Mouse (Mus musculus) embryo, embryonic 11.5 days (tissue): Measurements from ENCODE around the gene Mdga1.

Experiments used
- DNase-seq: peaks from one replicate; pipeline ENCODE4 v3.0.0-alpha.2; 2012; ENCODE audit warnings: low read depth, low spot score

Gene Mdga1

GRCm38 (mm10) chr17:29886655-29887251 is 83.1 kb downstream of the Mdga1 start:
- no peak for DNase-seq

DNA sequence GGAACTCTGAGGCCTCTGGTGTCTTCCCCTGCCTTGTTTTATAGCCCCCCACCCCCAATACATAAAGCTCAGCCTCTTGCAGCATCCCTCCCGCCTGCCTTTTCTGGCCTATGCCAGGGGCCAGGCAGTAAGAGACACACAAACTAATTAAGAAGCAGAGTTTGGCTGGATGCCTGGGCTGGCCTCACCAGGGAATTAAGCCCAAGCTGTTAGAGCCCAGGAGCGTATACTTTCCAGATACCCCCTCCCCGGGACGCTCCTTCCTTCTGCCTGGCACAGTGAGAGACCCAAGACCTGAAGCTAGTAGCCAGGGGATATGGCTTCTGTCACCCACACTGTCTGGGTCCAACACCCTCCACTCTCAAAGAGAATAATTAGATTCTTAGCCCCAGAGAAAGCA is 83.8 kb downstream of the Mdga1 start:
- DNase-seq, result no peak

GRCm38 (mm10) chr17:29884596-29884995 is 85.3 kb downstream of the Mdga1 start:
- DNase-seq, result no peak

DNA sequence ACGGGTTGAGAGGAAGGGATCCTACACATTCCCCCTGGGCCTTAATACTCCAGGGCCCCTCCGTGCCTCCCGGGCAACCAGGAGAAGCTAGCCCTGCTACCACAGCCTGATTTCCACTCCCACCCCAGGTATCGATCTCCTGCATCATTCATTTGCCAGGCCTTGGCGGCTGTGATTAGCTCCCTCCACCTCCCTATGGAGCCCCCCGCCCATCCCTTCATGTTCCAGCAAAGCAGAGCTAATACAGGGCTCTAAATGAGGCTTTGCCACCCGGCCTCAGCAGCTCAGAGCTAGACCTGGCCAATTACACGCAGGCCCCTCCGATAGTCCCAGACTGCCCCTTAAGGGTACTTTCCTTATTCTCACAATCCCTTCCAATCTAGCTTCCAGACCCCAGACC is 86.5 kb downstream of the Mdga1 start:
- DNase-seq, result no peak

DNA sequence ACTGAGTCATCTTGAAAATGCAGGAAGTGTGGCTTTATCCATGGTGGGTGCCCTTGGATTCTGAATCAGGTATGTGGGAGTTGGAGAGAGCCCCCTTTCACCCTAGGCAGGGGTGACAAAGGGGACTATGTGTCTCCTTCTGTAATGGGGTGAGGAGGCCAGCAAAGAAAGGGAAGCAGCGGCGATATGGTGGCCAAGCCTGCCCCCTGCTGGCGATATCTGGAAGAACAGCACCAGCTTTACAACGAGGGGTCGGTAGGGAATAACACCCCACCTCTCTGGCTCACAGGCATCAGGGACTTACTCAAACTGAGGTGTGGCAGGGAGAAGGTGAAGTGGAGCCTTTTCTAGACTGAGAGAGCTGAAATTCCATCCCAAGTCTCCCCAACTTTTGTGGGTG is 87.0 kb downstream of the Mdga1 start:
- DNase-seq, result no peak

DNA sequence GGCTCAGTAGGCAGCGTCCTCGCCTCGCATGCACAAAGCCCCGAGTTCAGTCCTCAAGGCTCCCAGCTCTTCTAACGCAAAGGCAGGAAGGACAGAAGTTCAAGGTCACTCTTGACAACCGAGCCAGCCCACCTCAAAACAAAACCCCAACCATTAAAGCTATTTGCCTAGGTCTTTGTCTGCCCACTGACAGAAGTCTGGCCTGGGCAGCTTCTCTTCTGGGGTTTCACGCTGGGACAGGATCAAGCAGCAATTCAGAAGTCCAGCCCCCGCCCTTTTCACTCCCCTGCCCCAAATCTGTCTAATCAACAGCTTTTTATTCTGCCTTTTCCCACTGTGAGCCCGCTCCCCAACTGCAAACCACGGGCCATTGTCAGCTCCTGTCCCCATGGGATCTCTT is 89.6 kb downstream of the Mdga1 start:
- DNase-seq, result no peak

DNA sequence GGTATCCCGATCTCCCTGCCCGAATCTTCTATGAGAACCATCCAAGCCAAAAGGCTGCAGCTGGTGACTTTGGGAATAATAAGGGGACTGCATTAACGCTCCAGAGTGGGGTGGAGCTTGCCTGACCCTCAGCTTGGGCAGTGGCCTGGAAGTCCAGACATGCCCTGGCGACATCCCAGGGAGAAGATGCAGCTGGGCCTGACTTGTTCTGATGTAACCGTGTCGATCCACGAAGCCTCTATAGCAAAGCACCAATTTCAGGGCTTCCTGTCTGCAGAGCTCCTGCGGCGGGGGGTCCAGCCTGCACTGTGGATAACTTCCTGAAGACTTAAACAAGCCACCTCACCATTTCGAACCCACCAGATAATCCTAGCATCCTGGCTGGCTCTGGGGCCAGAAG is 90.9 kb downstream of the Mdga1 start:
- DNase-seq, result no peak

GRCm38 (mm10) chr17:29874082-29874679 is 95.7 kb downstream of the Mdga1 start:
- DNase-seq, result no peak

DNA sequence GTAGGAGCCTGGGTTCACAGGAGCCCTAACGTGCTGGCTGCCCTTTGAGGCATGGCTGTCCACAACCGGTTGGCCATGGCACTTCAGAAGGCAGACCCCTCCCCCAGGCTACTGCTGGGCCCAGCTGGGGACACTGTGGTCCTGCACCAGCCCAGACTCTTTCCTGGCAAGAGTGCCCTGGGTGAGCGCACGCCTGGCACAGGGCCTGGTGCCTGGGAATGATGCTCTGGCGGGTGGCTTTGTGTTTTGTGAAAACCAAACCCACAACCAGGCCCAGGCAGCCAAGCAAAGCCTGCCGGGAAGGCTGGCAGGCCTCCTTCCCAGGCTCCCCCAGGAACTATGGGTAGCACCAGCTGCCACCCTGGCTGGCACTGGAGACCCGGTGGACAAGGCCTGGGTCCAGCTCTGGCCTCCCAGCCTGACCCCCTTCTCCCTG is 96.3 kb downstream of the Mdga1 start:
- no peak for DNase-seq

DNA sequence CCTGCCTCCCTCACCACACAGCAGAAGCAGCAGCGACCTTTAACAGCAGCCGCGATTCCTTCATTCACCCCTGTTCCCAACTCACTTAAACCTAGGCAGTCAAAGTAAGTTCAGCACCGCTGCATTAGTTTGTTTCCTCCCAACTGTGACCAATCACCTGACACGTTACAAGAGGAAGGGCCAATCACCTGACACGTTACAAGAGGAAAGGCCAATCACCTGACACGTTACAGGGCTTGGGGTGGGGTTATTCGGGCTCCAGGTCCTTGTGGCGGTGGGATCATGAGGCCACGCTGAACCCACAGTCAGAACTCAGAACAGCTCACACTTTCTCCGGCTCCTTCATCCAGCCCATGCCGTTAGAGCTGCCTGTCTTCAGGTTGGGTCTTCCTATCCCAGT is 99.6 kb downstream of the Mdga1 start:
- no peak for DNase-seq

DNA sequence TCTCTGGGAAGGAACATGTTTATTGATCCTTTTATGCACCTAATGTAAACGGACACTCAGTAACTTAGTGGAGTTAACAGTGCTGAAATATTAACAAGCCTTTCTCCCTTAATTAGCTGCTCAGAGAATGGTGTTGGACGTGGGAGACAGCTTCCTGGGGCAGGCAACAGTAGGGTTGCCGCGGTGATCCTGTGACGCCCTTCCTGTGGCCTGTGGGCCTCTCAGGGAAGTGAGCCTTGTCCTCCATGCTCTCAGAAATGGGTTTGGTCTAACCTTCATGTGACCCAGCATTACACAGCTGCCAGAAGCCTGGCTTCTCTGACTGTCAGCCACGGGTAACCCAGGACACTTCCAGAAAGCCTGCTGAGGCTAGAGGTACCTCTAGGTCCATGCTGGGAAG is 104.0 kb downstream of the Mdga1 start:
- DNase-seq, result no peak

- no peak for DNase-seq
These were observed 105.4 kb downstream of the Mdga1 start for GRCm38 (mm10) chr17:29864440-29864839.

- no peak for DNase-seq
These were observed 110.1 kb downstream of the Mdga1 start for GRCm38 (mm10) chr17:29859788-29860283.

GRCm38 (mm10) chr17:29858764-29859163 is 111.1 kb downstream of the Mdga1 start:
- DNase-seq, result no peak

DNA sequence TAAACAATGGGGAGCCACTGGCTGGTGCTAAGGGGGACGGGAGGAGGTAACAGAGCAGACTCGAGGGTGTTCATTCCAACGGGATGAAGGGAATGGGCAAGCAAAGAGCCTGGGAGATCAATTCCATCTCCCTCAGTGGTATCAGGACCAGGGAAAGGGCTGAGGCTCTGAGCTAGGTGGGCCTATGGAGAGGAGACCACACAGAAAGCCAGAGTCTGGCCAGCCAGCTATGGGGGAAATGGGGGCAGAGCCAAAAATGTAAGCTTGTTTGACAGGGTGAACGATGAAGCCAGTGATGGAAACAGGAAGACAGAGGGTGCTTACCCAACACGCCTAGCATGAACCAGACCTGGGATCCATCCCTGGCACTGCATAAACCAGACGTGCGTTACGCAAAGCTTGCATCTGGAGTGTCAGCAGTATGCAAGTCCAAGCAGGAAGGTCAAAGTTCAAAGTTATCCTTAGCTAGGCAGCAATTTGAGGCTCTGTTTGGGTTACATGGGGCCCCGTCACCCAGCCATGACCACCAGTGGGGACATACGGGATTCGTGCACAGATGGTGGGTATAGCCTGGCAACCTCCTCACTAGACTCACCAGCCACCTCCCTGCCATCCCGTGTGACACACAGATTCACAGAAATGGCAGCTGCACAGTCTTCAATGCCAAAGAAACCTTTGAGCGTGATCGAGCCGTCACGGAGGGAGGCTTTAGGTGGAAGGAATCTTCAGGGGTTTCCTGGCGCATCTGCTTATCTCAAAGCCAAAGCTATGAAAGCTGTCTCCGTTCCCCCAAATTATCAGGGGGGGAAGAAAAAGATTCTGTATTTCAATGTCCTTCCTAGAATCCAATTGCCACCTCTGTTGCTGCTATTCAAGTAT is 113.9 kb downstream of the Mdga1 start:
- DNase-seq, result no peak

DNA sequence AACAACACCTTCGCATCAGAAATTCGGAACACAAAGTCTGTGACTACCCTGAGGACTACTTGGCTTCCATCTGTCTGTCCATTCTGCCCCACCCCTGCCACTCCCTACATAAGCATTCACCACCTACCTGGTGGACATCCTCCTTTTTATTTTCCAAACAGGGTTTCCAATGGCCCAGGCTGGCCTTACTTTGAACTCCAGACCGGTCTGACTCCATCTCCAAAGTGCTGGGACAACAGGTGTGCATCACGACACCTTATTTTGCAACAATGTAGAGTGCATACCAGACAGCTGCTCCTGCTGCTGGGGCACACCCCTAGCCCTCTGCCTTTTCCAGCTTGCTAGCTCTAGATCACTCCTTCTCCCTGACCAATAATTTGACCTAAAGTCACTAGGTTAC is 115.1 kb downstream of the Mdga1 start:
- DNase-seq, result no peak

DNA sequence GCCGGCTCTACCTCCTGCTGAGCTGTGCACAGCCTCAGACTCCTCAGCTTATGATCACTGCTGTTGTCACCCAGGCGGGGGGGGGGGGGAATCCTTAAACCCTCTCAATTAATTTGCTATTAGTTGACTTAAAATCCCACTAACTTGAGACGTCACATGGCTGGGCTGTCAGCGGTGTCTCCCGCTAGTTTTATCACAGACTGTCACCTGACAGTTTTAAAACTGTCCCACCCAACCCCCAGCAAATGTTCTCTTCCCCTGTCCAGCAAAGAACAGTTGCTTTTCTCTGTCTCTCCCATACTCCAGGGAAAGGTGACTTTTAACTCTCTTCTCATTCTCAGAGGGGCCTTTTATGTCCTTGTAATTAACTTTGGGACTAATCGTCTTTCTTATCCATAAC is 115.5 kb downstream of the Mdga1 start:
- DNase-seq, result no peak

- DNase-seq, result no peak
These were observed 116.9 kb downstream of the Mdga1 start for GRCm38 (mm10) chr17:29852846-29853486.

DNA sequence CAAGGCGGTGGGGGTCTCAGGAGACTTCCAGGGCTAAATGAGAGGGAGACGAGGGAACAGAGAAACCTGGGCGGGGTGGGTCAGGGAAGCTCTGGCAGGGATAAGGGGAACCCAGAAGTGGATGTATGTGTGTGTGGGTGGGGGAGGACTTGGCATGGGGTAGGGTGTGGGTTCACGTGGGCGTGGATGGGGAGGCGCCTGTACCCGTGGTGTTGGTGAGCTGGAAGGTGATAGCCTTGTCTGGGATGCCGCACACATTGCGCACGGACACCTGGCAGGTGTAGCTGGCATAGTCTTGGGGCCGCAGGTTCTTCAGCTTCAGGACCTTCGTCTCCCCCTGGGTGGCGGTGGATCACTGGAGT is 120.5 kb downstream of the Mdga1 start:
- no peak for DNase-seq

GRCm38 (mm10) chr17:29848793-29849435 is 121.0 kb downstream of the Mdga1 start:
- peak; percentile 22 for DNase-seq

GRCm38 (mm10) chr17:29847291-29847690 is 122.6 kb downstream of the Mdga1 start:
- no peak for DNase-seq

GRCm38 (mm10) chr17:29846284-29846683 is 123.6 kb downstream of the Mdga1 start:
- no peak for DNase-seq
